Mouse (Mus musculus) bone marrow, adult 2 months (tissue): Measurements from ENCODE around the gene Efcab3. TPM values are rescaled to one million over a fixed set of nuclear protein-coding genes. Genes with fewer than 3 reads are reported as not detected.

Experiments used
- H3K27ac ChIP-seq: fragments of 200-500 bp; 2 replicates; pipeline ENCODE4 v1.5.1; 2012; ENCODE audit warnings: low read depth, mild to moderate bottlenecking, control low read depth, inconsistent platforms, low read length; ENCODE audit not compliant: control insufficient read depth, poor library complexity, insufficient read depth
- H3K4me1 ChIP-seq: fragments of 200-500 bp; 2 replicates; pipeline ENCODE4 v1.6.1; 2011; ENCODE audit warnings: low read length; ENCODE audit not compliant: control insufficient read depth, insufficient read depth
- H3K4me3 ChIP-seq: fragments of 200-500 bp; replicated peaks from 2 replicates; pipeline ENCODE3; 2011; ENCODE audit warnings: mild to moderate bottlenecking, low read depth, low read length, control low read depth; ENCODE audit not compliant: control insufficient read depth
- CTCF ChIP-seq: fragments of 200-500 bp; IDR thresholded peaks from 2 replicates; pipeline ENCODE4 v1.5.1; 2011; ENCODE audit warnings: low read length, control low read depth; ENCODE audit not compliant: control insufficient read depth, insufficient read depth
- POLR2A ChIP-seq: fragments of 200-500 bp; IDR thresholded peaks from 2 replicates; pipeline ENCODE4 v1.6.1; 2011; ENCODE audit warnings: low read depth, mild to moderate bottlenecking, control low read depth, low read length, borderline replicate concordance; ENCODE audit not compliant: control insufficient read depth
- WGBS: fragments of 180-500 bp; shearing (Covaris S2); methylation state at CpG from one replicate; pipeline ENCODE4 v1.1.7; 2018; 5-methylcytosine and 5-hydroxymethylcytosine counted together
- polyA plus RNA-seq: library from polyadenylated mRNA; stranded (reverse); fragments of >200 nt; gene quantifications from 2 replicates; pipeline ENCODE4 v1.2.4, GENCODE M21; 2011; ENCODE audit warnings: low replicate concordance; ENCODE audit not compliant: missing spikeins, insufficient read depth, insufficient read length

Gene Efcab3
- polyA plus RNA-seq, 1 experiment, result not detected

DNA sequence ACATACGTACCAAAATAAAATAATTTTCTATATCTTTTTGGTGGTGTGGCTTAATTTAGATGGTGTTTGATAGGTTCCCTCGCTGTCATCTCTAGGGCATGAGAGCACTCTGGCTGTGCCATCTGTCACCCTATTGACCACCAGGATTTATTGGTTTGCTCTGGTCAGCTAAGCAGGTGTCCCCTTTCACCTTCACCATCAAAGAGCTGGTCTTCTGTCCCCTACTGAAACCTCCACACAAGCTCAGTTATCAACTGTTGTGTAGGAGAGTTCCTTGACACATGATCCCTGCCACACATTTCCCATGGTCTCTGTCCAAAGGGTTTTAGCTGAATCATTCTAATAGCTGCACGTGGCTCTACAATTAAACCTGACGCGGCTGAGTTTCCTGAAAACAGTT, 77.7 kb downstream of the Efcab3 start:
- TF ChIP-seq CTCF (no peak), POLR2A (no peak)
- no peak overlapping the region for H3K27ac ChIP-seq
- 87% methylated on average over 5 of the region's 5 CpGs for WGBS
- H3K4me3 ChIP-seq, result no peak overlapping the region
- H3K4me1 ChIP-seq, result no peaks in the 10 kb centered on the region; the same call in 1 of the 2 replicates

DNA sequence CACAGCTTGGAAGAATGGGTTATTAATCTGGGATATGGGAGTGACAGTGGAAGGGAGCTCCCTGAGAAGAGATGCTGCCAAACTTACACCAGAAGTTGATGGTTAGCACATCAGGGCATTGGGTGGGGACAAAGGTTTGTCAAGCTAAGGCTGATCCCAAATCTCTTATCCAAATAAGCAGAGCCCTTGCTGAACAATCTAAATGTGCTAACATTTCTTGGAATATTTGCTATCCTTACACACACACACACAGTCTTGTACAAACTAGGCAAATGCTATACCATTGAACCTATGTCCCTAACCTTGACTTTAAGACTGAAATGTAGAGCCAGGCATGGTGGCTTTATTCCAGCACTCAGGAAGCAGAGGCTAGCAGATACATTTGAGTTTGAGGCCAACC, 80.2 kb downstream of the Efcab3 start:
- TF ChIP-seq POLR2A, result no peak
- TF ChIP-seq CTCF, result no peak
- H3K27ac ChIP-seq, result no peak overlapping the region
- H3K4me3 ChIP-seq, result no peak overlapping the region
- H3K4me1 ChIP-seq, result no peaks in the 10 kb centered on the region; the same call in 1 of the 2 replicates

DNA sequence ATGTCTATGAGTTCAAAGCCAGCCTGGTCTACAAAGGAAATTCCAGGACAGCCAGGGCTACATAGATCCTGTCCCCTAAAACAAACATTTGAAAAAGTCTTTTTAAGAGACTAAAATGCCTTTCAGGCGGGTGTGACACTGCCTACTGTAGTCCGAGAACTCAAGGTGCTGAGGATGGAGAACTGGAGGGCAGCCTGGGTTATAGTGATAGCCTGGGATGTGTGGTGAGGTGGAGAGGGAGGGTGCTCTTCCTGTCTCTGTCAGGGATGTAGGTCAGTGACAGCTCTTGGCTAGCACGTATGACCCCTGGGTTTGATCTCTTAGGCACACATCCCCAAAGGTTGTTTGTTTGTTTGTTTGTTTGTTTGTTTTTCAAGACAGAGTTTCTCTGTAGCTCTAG, 80.7 kb downstream of the Efcab3 start:
- H3K4me3 ChIP-seq, result no peak overlapping the region
- H3K4me1 ChIP-seq, result no peaks in the 10 kb centered on the region; the same call in 1 of the 2 replicates
- H3K27ac ChIP-seq, result no peak overlapping the region
- WGBS, result 63% methylated on average over 3 of the region's 3 CpGs
- no peak for TF ChIP-seq POLR2A
- TF ChIP-seq CTCF, result no peak

DNA sequence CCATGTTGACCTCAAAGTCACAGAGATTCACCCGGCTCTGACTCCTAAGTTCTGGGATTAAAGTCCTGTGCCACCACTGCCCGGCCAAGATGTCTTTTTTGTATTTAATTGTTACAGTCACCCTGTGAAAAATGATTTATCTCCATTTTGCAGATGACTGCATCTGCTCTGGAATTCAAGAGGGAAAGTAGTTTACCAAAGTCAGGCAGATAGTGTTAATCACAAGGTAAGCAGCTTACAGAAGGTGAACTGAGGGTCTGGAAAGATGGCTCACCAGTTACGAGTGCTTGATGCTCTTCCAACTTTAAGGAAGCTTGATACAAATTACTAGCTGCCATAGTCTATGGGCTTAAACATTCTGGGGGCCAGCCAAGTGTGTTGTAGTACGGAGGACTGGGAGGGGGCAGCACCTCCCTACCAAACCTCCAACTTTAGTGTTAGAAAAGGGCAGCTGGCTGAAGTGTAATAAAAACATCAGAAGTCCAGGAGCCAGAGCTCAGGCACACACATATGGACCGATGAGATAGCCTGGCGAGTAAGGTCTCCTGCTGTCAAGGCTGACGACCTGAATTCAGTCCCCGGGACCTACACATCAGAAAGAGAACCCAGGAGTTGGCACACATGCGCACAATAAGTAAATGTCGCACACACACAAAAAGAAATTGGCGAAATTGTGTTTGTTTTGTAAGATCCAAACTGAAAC, 81.3 kb downstream of the Efcab3 start:
- H3K4me3 ChIP-seq, result no peak overlapping the region
- no peak overlapping the region for H3K27ac ChIP-seq
- 68% methylated on average over 11 of the region's 11 CpGs for WGBS
- no peaks in the 10 kb centered on the region; the same call in 1 of the 2 replicates for H3K4me1 ChIP-seq
- TF ChIP-seq CTCF, result no peak
- no peak for TF ChIP-seq POLR2A

DNA sequence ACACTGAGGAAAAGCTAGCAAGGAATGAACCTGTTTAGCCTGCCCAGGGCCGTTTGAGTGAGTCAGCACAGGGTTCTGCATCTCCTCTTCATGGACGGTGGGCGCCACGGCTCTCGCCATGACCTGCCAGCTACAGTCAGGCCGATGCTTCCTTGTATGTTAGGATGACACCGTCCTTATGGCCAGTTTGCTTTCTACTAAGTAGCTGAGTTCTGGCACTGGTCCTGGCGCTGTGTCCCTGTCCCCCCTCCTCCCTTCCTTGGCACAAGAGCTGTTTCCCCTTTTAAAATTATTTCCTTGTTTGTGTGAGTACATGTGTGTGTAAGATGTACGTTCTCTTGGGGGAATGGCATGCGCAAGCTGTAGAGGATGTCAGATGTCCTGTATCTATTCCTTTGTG, 81.8 kb downstream of the Efcab3 start:
- 44% methylated on average over 10 of the region's 10 CpGs for WGBS
- Histone ChIP-seq H3K4me3 (no peak overlapping the region), H3K27ac (no peak overlapping the region), H3K4me1 (no peaks in the 10 kb centered on the region; the same call in 1 of the 2 replicates)
- TF ChIP-seq CTCF (no peak), POLR2A (no peak)

DNA sequence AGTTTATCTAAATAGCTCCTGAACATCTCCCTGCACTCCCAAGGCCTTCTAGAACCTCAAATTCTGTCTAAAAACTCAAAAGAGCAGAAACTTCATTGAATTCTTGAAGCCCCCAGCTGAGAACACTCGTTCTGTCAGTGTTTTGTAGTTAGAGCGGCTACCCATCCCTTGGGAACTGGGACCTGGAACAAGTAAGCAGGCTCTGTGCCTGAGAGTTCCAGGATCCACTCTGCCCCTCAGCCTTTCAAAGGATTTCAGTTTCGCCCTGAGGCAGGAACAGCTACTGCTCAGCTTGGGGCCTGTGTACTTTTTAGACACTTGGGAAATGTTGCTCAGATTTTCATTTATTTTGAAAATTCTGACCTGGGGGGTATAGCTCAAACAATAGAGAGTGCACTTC, 83.2 kb downstream of the Efcab3 start, which contains the start of gene Gm10842:
Gene Gm10842, plus strand, starts transcription at position 301 of the 400 bp plus-strand sequence.
- no peak for TF ChIP-seq CTCF
- WGBS, result 86% methylated on average over 3 of the region's 3 CpGs
- Histone ChIP-seq H3K4me1 (no peaks in the 10 kb centered on the region; the same call in 1 of the 2 replicates), H3K4me3 (no peak within 1 kb of the TSS), H3K27ac (no peak within 1 kb of the TSS)

DNA sequence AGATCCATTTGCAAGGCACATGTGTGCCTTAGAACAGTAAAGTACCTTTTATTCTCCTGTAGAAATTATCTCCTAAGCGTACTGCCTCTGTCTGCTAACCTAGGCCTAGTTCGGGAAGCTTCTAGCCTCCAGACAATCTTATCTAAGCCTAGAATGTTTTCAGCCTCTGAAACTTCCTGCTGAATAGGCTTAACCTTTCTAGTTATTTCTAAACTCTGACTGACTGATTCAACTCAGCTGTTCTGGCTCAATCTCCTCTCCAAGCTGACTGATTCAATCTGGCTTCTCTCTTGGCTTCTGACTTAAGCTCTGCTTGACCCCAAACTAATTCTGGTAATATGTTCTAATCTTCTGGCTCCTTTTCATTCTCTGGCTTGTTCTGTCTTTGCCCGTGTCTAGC, 86.0 kb downstream of the Efcab3 start:
- no peak overlapping the region for H3K27ac ChIP-seq
- TF ChIP-seq POLR2A (no peak), CTCF (no peak)
- no peaks in the 10 kb centered on the region for H3K4me1 ChIP-seq
- no peak overlapping the region for H3K4me3 ChIP-seq
- 71% methylated on average over 3 of the region's 3 CpGs for WGBS

DNA sequence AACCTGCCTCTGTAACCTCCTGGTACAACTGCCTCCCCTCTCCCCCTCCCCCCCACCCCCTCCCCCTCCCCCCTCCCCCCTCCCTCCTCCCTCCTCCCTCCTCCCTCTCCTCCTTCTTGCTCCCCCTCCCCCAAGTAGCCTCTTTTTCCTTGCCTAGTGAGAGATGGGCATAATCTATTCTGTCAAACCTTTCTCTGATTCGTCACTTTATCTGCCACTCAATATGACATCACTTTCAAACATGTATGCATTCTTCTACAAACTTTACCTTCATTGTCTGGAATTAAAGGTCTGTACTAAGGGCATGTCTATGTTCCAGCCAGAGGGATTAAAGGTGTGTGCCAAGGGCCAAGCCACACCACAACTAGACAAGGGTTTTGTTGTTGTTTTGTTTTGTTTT, 86.4 kb downstream of the Efcab3 start:
- no peaks in the 10 kb centered on the region for H3K4me1 ChIP-seq
- no peak overlapping the region for H3K4me3 ChIP-seq
- TF ChIP-seq POLR2A (no peak), CTCF (no peak)
- no peak overlapping the region for H3K27ac ChIP-seq
- WGBS, result 74% methylated on average over 1 of the region's 1 CpGs

DNA sequence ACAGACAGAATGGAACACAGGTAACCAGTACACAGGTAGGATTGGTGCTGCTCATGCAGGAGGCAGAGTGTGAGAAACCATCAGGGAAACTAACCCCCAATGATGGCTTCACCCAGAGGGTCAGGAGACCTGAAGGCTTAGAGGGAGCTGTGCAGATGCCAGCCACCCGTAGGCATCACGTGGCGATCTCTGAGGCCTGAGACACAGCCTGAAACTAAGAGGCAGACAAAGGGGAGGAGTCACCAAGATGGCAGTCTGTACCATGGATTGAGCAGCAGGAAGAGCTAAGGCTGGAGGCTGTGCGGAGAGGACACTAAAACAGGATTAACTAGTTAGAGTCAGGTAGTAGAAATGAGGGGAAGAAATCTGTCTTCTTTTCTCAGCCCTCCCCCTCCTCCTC, 87.3 kb downstream of the Efcab3 start:
- Histone ChIP-seq H3K4me1 (no peaks in the 10 kb centered on the region), H3K4me3 (no peak overlapping the region), H3K27ac (no peak overlapping the region)
- 71% methylated on average over 4 of the region's 4 CpGs for WGBS
- no peak for TF ChIP-seq POLR2A
- TF ChIP-seq CTCF, result no peak
